Mouse (Mus musculus) gastrocnemius, postnatal 4 days (tissue): ENCODE measurements around the gene Rtn4ip1. TPM values are rescaled to one million over a fixed set of nuclear protein-coding genes. Genes with fewer than 3 reads are reported as not detected.
A peak's percentile ranks its signal among the peaks of the same experiment; 100 is the strongest.
"Not testable (repeated sequence)": the region's sequence is repeated elsewhere in the genome, so short reads cannot be mapped to it uniquely, and the experiment has no call there.

Experiments used
- DNase-seq, 2 experiments: peaks; one replicate each; pipeline ENCODE4 v3.0.0; 2021 to 2022; ENCODE audit warnings: low spot score in 2 of 2, mixed read lengths in 2 of 2
- total RNA-seq, 2 experiments: library from RNA; stranded (reverse); gene quantifications; 2 replicates each; pipeline ENCODE4 v1.2.3; 2021

Gene Rtn4ip1
- total RNA-seq, 2 experiments from 2014 or later, result 11.4 to 12.3 TPM

- not testable (repeated sequence) for DNase-seq
Observed at GRCm38 (mm10) chr10:43925776-43926175, 24.2 kb downstream of the Rtn4ip1 start.

- DNase-seq, result no peak
Observed at GRCm38 (mm10) chr10:43927736-43928135, 26.1 kb downstream of the Rtn4ip1 start.

GRCm38 (mm10) chr10:43928596-43928995, 27.0 kb downstream of the Rtn4ip1 start:
- DNase-seq, result no peak

GRCm38 (mm10) chr10:43939136-43939662, 37.6 kb downstream of the Rtn4ip1 start:
- DNase-seq, result no peak

- no peak for DNase-seq
Observed at GRCm38 (mm10) chr10:43943736-43944135, 42.1 kb downstream of the Rtn4ip1 start.

GRCm38 (mm10) chr10:43945435-43945834, 43.8 kb downstream of the Rtn4ip1 start:
- DNase-seq, result no peak

- DNase-seq, result peak in 1 of 2 experiments; percentile 35
Observed at GRCm38 (mm10) chr10:43953942-43954341, 52.3 kb downstream of the Rtn4ip1 start.

- DNase-seq, result no peak
Observed at GRCm38 (mm10) chr10:43964943-43965342, 63.3 kb downstream of the Rtn4ip1 start.

GRCm38 (mm10) chr10:43973244-43973643, 71.6 kb downstream of the Rtn4ip1 start:
- no peak for DNase-seq

GRCm38 (mm10) chr10:43977353-43977752, 75.7 kb downstream of the Rtn4ip1 start:
- DNase-seq, result no peak

GRCm38 (mm10) chr10:43980080-43980479, 78.5 kb downstream of the Rtn4ip1 start:
- no peak for DNase-seq

GRCm38 (mm10) chr10:43980742-43981141, 79.1 kb downstream of the Rtn4ip1 start:
- not testable (repeated sequence) for DNase-seq

- no peak for DNase-seq
Observed at GRCm38 (mm10) chr10:43982470-43982869, 80.9 kb downstream of the Rtn4ip1 start.

GRCm38 (mm10) chr10:43983241-43983640, 81.6 kb downstream of the Rtn4ip1 start:
- no peak for DNase-seq

GRCm38 (mm10) chr10:43983866-43984265, 82.3 kb downstream of the Rtn4ip1 start:
- no peak for DNase-seq

GRCm38 (mm10) chr10:43991268-43991667, 89.7 kb downstream of the Rtn4ip1 start:
- no peak for DNase-seq

GRCm38 (mm10) chr10:43992506-43992905, 90.9 kb downstream of the Rtn4ip1 start:
- DNase-seq, result no peak

GRCm38 (mm10) chr10:43993198-43993597, 91.6 kb downstream of the Rtn4ip1 start:
- no peak for DNase-seq

GRCm38 (mm10) chr10:43995858-43996650, 94.4 kb downstream of the Rtn4ip1 start:
- DNase-seq, result no peak

GRCm38 (mm10) chr10:43997276-43997675, 95.7 kb downstream of the Rtn4ip1 start:
- no peak for DNase-seq

- no peak for DNase-seq
Observed at GRCm38 (mm10) chr10:43998023-43998422, 96.4 kb downstream of the Rtn4ip1 start.

- DNase-seq, result no peak
Observed at GRCm38 (mm10) chr10:43998503-43999082, 97.0 kb downstream of the Rtn4ip1 start.
